Mouse (Mus musculus) CD8-positive naive resting alpha-beta T cell, adult 57 days (primary cell): ENCODE results near the gene Slc16a4. TPM values are rescaled to one million over a fixed set of nuclear protein-coding genes. Genes with fewer than 3 reads are reported as not detected.

ENCODE experiments used
- total RNA-seq: library from RNA; stranded (reverse); gene quantifications from one replicate; pipeline ENCODE4 v1.2.4, GENCODE M21; 2023

Gene Slc16a4
- 0.61 TPM for total RNA-seq

DNA sequence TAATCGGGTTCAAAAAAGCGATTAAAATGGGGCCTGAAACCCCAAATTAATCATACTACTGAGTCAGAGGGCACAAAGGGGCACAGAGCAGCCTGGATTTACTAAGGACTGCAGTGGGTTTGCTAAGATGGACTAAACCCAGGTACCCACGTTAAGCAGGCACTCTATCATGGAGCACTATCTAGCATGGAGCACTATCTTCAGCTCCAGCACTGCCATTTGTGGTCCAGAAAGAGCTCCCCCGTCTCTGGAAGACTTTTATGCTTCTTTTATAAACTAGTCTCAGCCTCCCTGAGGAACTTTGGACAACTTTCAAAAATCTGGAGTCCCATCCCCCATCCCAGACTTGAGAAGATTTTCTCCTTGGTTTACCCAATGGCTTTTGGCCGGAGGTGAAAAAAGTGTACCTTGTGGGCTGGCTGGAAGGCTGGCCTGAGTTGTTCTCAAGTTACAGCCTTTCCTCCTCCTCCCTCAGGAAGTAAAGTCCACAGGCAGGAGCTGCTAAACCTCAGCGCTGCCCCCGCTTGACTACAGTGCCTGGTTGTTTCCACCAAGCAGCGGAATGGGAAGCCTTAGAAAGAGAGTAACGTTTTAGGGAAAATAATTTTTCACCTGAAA lies at the start of gene Slc16a4:
Gene Slc16a4 (plus strand): TSS at position 467 of the 618 bp plus-strand sequence.

GRCm38 (mm10) chr3:107278479-107279269 lies 12.4 kb upstream of the Slc16a4 start, which contains the start of gene Lamtor5:
Gene Lamtor5 (plus strand): TSS chr3:107278858.

GRCm38 (mm10) chr3:107333381-107334201 lies 42.6 kb downstream of the Slc16a4 start, which contains the start of gene Rbm15:
Gene Rbm15 (minus strand): TSS chr3:107333673.

Other genes starting within 250 kb of the Slc16a4 start
- 13.7 TPM for gene Kcna2, start 190.1 kb upstream of the Slc16a4 start, total RNA-seq
- not detected for gene Kcna10, start 108.2 kb upstream of the Slc16a4 start, total RNA-seq
- gene Cym, start 69.5 kb upstream of the Slc16a4 start, total RNA-seq = not detected
- not detected for gene A630076J17Rik, start 60.6 kb upstream of the Slc16a4 start, total RNA-seq
- not detected for gene Prok1, start 51.5 kb upstream of the Slc16a4 start, total RNA-seq
- 39.2 TPM for gene Lamtor5, start 12.4 kb upstream of the Slc16a4 start, total RNA-seq
- 44.6 TPM for gene Rbm15, start 42.4 kb downstream of the Slc16a4 start, total RNA-seq
- not detected for gene Kcnc4, start 168.3 kb downstream of the Slc16a4 start, total RNA-seq
- not detected for gene Slc6a17, start 226.8 kb downstream of the Slc16a4 start, total RNA-seq